Mouse (Mus musculus): ENCODE data around the gene Pfn3. TPM values are rescaled to one million over a fixed set of nuclear protein-coding genes. Genes with fewer than 3 reads are reported as not detected.
"Not testable (repeated sequence)": the region's sequence is repeated elsewhere in the genome, so short reads cannot be mapped to it uniquely, and the experiment has no call there.

Pfn3 gene
- polyA plus RNA-seq, 1 experiment from 2014 or later = 0.29 TPM

GRCm38 (mm10) chr13:55446483-55447105 lies 31.6 kb upstream of the Pfn3 start:
- Histone ChIP-seq H3K36me3 (peaks cover 26% of the 10 kb centered on the region), H3K9ac (peak overlapping the region; percentile 96), H3K27me3 (no peaks in the 10 kb centered on the region), H3K4me3 (peak overlapping the region; percentile 86), H3K9me3 (no peaks in the 10 kb centered on the region), H3K4me1 (peaks cover 32% of the 10 kb centered on the region), H3K27ac (no peak overlapping the region), H3K4me2 (replicated peaks) (peak overlapping the region; percentile 86)
- ATAC-seq (ENCODE audit: low FRiP score, low read depth) = no peak
- WGBS = 83% methylated on average over 6 of the region's 6 CpGs

- H3K4me3 ChIP-seq = peak overlapping the region; percentile 86
- peak overlapping the region; percentile 95 for H3K27ac ChIP-seq
- H3K9ac ChIP-seq = peak overlapping the region; percentile 96
- under 1% methylated on average over 66 of the region's 66 CpGs for WGBS
- no peaks in the 10 kb centered on the region for H3K27me3 ChIP-seq
- H3K4me2 ChIP-seq (replicated peaks) = peak overlapping the region; percentile 86
- peaks cover 15% of the 10 kb centered on the region for H3K36me3 ChIP-seq
- peaks cover 32% of the 10 kb centered on the region for H3K4me1 ChIP-seq
- no peak; the same call in 1 of the 2 replicates for ATAC-seq (ENCODE audit: low FRiP score, low read depth)
- no peaks in the 10 kb centered on the region for H3K9me3 ChIP-seq
Observed at GRCm38 (mm10) chr13:55445361-55446091, 30.5 kb upstream of the Pfn3 start.

GRCm38 (mm10) chr13:55444937-55445315 lies 29.9 kb upstream of the Pfn3 start, which contains the start of gene Grk6:
Gene Grk6 (plus strand): TSS chr13:55445072.
- H3K36me3 ChIP-seq = peaks cover 9% of the 10 kb centered on the region
- peak within 1 kb of the TSS; percentile 96 for H3K9ac ChIP-seq
- H3K27me3 ChIP-seq = no peaks in the 10 kb centered on the region
- peak within 1 kb of the TSS; percentile 86 for H3K4me2 ChIP-seq (replicated peaks)
- ATAC-seq (ENCODE audit: low FRiP score, low read depth) = peak; percentile 96
- WGBS = 0% methylated on average over 22 of the region's 35 CpGs
- peak within 1 kb of the TSS; percentile 95 for H3K27ac ChIP-seq
- H3K4me1 ChIP-seq = peaks cover 32% of the 10 kb centered on the region
- peak within 1 kb of the TSS; percentile 86 for H3K4me3 ChIP-seq
- H3K9me3 ChIP-seq = no peaks in the 10 kb centered on the region

GRCm38 (mm10) chr13:55444286-55444936 lies 29.4 kb upstream of the Pfn3 start:
- 2% methylated on average over 33 of the region's 33 CpGs for WGBS
- Histone ChIP-seq H3K4me3 (peak overlapping the region; percentile 86), H3K36me3 (peaks cover 4% of the 10 kb centered on the region; the same call in 1 of the 2 replicates), H3K9ac (peak overlapping the region; percentile 59), H3K4me2 (replicated peaks) (peak overlapping the region; percentile 86), H3K4me1 (peaks cover 32% of the 10 kb centered on the region), H3K27me3 (no peaks in the 10 kb centered on the region), H3K9me3 (no peaks in the 10 kb centered on the region), H3K27ac (peak overlapping the region; percentile 94)
- ATAC-seq (ENCODE audit: low FRiP score, low read depth) = peak; percentile 84

GRCm38 (mm10) chr13:55443799-55444285 lies 28.8 kb upstream of the Pfn3 start:
- peaks cover 32% of the 10 kb centered on the region for H3K4me1 ChIP-seq
- peak overlapping the region; percentile 59; the same call in 1 of the 2 replicates for H3K9ac ChIP-seq
- peak overlapping the region; percentile 94 for H3K27ac ChIP-seq
- H3K4me3 ChIP-seq = peak overlapping the region; percentile 86
- ATAC-seq (ENCODE audit: low FRiP score, low read depth) = no peak
- H3K4me2 ChIP-seq (replicated peaks) = peak overlapping the region; percentile 86
- 42% methylated on average over 9 of the region's 9 CpGs for WGBS
- H3K27me3 ChIP-seq = no peaks in the 10 kb centered on the region
- no peaks in the 10 kb centered on the region for H3K36me3 ChIP-seq
- H3K9me3 ChIP-seq = no peaks in the 10 kb centered on the region

GRCm38 (mm10) chr13:55437111-55437629 lies 22.1 kb upstream of the Pfn3 start:
- not testable (repeated sequence) for H3K4me1 ChIP-seq; H3K4me2 ChIP-seq (replicated peaks); H3K27ac ChIP-seq; H3K36me3 ChIP-seq; H3K4me3 ChIP-seq; H3K27me3 ChIP-seq; ATAC-seq (ENCODE audit: low FRiP score, low read depth); H3K9ac ChIP-seq
- peaks cover 11% of the 10 kb centered on the region for H3K9me3 ChIP-seq
- WGBS = 76% methylated on average over 15 of the region's 15 CpGs

- no peak for ATAC-seq (ENCODE audit: low FRiP score, low read depth)
- 78% methylated on average over 10 of the region's 10 CpGs for WGBS
Observed at GRCm38 (mm10) chr13:55431889-55432685, 17.1 kb upstream of the Pfn3 start.

GRCm38 (mm10) chr13:55430566-55430965 lies 15.5 kb upstream of the Pfn3 start:
- Histone ChIP-seq H3K4me3 (no peak overlapping the region), H3K4me1 (no peaks in the 10 kb centered on the region), H3K27ac (no peak overlapping the region), H3K9ac (no peak overlapping the region), H3K27me3 (no peaks in the 10 kb centered on the region), H3K4me2 (replicated peaks) (no peak overlapping the region), H3K36me3 (no peaks in the 10 kb centered on the region), H3K9me3 (peaks cover 9% of the 10 kb centered on the region; the same call in 1 of the 2 replicates)
- 74% methylated on average over 2 of the region's 2 CpGs for WGBS
- ATAC-seq (ENCODE audit: low FRiP score, low read depth) = no peak

More at GRCm38 (mm10) chr13:55431889-55432685, 17.1 kb upstream of the Pfn3 start:
- no peak overlapping the region for H3K27ac ChIP-seq
- H3K36me3 ChIP-seq = no peaks in the 10 kb centered on the region
- no peaks in the 10 kb centered on the region for H3K27me3 ChIP-seq
- no peaks in the 10 kb centered on the region for H3K4me1 ChIP-seq
- peaks cover 9% of the 10 kb centered on the region; the same call in 1 of the 2 replicates for H3K9me3 ChIP-seq
- no peak overlapping the region for H3K9ac ChIP-seq
- no peak overlapping the region for H3K4me3 ChIP-seq
- H3K4me2 ChIP-seq (replicated peaks) = no peak overlapping the region

GRCm38 (mm10) chr13:55429226-55429888 lies 14.3 kb upstream of the Pfn3 start:
- no peaks in the 10 kb centered on the region for H3K4me1 ChIP-seq
- H3K4me2 ChIP-seq (replicated peaks) = no peak overlapping the region
- ATAC-seq (ENCODE audit: low FRiP score, low read depth) = no peak
- peaks cover 6% of the 10 kb centered on the region; the same call in 1 of the 2 replicates for H3K9me3 ChIP-seq
- H3K27ac ChIP-seq = no peak overlapping the region
- no peak overlapping the region for H3K9ac ChIP-seq
- H3K36me3 ChIP-seq = no peaks in the 10 kb centered on the region
- WGBS = 66% methylated on average over 12 of the region's 12 CpGs
- no peak overlapping the region for H3K4me3 ChIP-seq
- H3K27me3 ChIP-seq = no peaks in the 10 kb centered on the region

GRCm38 (mm10) chr13:55426613-55427012 lies 11.6 kb upstream of the Pfn3 start, which contains the start of gene F12:
Gene F12 (minus strand): TSS chr13:55426793.
- Histone ChIP-seq H3K36me3 (no peaks in the 10 kb centered on the region), H3K9ac (peak within 1 kb of the TSS; percentile 32; the same call in 1 of the 2 replicates), H3K27ac (no peak within 1 kb of the TSS), H3K4me3 (no peak within 1 kb of the TSS), H3K4me2 (replicated peaks) (no peak within 1 kb of the TSS), H3K9me3 (peaks cover 5% of the 10 kb centered on the region; the same call in 1 of the 2 replicates), H3K27me3 (peaks cover 15% of the 10 kb centered on the region), H3K4me1 (peaks cover 4% of the 10 kb centered on the region)
- 85% methylated on average over 10 of the region's 10 CpGs for WGBS
- ATAC-seq (ENCODE audit: low FRiP score, low read depth) = no peak

Measured in limb, embryonic 13.5 days (tissue).